8 mouse cellular contexts compared by ENCODE assay signal in the genomic region with DNA sequence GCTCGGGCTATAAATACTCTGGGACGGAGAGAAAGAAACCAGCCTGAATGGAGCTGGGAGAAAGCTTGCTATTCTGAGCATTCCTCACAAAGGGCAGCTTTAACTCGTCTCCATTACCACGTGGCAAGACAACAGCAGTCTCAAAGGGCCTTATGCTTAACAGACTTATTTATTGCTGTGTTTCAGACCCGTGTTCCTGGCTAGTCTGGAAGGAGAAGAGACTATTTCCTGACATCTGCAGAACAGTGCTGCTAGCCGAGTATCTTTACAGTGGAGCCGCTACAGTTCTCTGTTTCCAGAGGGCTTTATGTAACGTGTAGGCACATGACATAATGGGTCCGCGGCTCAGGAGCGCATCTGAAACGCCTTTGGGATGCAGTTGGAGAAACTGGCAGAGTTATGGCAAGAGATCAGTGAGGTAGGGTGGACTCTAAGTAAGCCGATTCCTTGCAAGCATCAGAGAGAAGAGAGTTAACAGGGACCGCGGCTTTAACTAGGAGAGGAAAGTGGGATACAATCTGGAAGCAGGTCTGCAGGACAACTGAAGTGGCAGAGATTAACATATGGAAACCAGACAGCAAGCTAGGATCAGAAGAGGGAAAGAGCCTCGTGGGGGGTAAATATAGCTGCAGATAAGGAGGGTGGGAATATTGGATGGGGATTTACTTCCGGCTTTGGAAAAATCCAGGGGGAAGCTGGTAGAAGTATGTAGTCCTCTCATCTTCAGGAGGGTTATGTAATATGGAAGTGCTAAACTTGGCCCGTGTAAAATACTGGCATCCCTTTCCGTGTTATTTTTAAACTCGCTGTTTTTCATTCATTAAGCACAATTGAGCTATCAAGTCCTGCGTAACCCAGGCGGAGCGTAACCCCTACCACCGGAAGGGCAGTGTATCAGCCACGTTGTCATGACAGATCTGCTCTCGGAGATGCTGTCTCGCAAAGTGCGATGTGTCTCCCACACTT.
DNase-seq lines count a peak whose midpoint lies in the region; TF ChIP-seq lines count a peak whose summit lies in the region.

No protein-coding gene starts in this region.

- DNase-seq in gastrocnemius, postnatal 10 days: peak; percentile 5
- no peak for DNase-seq in gastrocnemius, adult 8-10 months (ENCODE audit: low spot score in 2 of 2)
- DNase-seq in heart, postnatal 25 days (ENCODE audit: low spot score): peak; percentile 10
- peak; percentile 56 for DNase-seq in layer of hippocampus, adult 9-11 months
- no peak for DNase-seq in cerebellum, adult 11-12 months
- no peak for DNase-seq in thymus, postnatal 10 days (ENCODE audit: low spot score in 2 of 2)

- intact Hi-C loops in heart, postnatal 25 days (cut with DNase I): loop anchor here (10.0 kb wide), 1 partner anchor 230 kb away; a partner anchor contains a TSS

- H3K27ac ChIP-seq in embryonic fibroblast, embryonic 13.5 days (ENCODE audit: insufficient read depth, low read length): 0 out of 2 replicates have a peak overlapping the region, but pooled peaks have one; percentile 1

- peaks cover 6% of the 10 kb centered on the region for H3K4me1 ChIP-seq in embryonic fibroblast, embryonic 13.5 days (ENCODE audit: control insufficient read depth, insufficient read depth, low read length)

- H3K79me2 ChIP-seq in myocyte (ENCODE audit: control insufficient read depth, insufficient read depth): no peaks in the 10 kb centered on the region

- no peaks in the 10 kb centered on the region for H3K36me3 ChIP-seq in myocyte (ENCODE audit: control insufficient read depth, insufficient read depth)

- no peaks in the 10 kb centered on the region for H3K27me3 ChIP-seq in myocyte (ENCODE audit: control insufficient read depth, insufficient read depth, insufficient read length)

- no peak overlapping the region for H3ac ChIP-seq in myocyte (ENCODE audit: control insufficient read depth, insufficient read length)

- TF ChIP-seq POLR2A in embryonic fibroblast, embryonic 13.5 days (IDR thresholded peaks at IDR 0.05; ENCODE audit: low read depth, low read length): no peak
- TF ChIP-seq POLR2A in myocyte (IDR thresholded peaks at IDR 0.05; ENCODE audit: insufficient read length, low read depth): no peak

- no peak for TF ChIP-seq CTCF in embryonic fibroblast, embryonic 13.5 days (IDR thresholded peaks at IDR 0.05; ENCODE audit: borderline replicate concordance, insufficient read depth, low read length)

- H3K4me2 ChIP-seq in myocyte (ENCODE audit: low read depth): peak overlapping the region; percentile 53

- H3K4me3 ChIP-seq in embryonic fibroblast, embryonic 13.5 days (ENCODE audit: insufficient read depth, low read length): no peak overlapping the region
- H3K4me3 ChIP-seq in myocyte: no peak overlapping the region

TF ChIP-seq in myocyte, 11 proteins besides CTCF, POLR2A, EP300 and RAD21:
- TF ChIP-seq USF1 (IDR thresholded peaks at IDR 0.05; ENCODE audit: low read depth): no peak
TF ChIP-seq in myocyte: peak in this region for 0.

Comparison
In these comparisons a context has a peak if more than half of its experiments do, and no peak if none do; other contexts are left out.
1. DNase-seq: peak in gastrocnemius, postnatal 10 days (single experiment), heart, postnatal 25 days (single experiment) and layer of hippocampus, adult 9-11 months (single experiment); none in gastrocnemius, adult 8-10 months (0 of 2), cerebellum, adult 11-12 months (single experiment) and thymus, postnatal 10 days (0 of 2).